Mouse (Mus musculus) CH12F3 (cell line): ENCODE results near the gene Dnah1.

Experiments
- in situ Hi-C: fragments of 300-500 bp; cut with MboI; formaldehyde crosslinking; loops from 2 replicates; pipeline ENCODE4 v1.14.3; 2020; ENCODE audit warnings: low sequenced_read_pairs

The Dnah1 gene

DNA sequence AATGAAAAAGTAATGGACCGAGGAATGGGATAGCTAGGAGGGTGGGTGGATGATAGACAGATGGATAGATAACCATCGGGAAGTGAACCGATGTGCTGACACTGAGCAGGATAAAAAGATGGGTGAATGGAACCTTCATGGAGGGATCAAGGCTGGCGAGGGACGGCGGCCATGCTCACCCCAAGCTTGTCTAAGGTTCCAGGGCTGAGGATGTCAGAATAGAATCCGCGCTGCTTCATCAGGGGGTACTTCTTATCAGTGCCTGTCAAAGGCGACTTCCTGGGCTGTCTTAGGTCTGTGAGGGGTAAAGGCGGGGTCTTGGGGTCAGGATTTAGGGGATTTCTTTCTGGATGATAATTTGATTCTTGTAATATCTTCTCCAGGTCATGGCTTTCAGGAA, 4.2 kb downstream of the Dnah1 start:
- in situ Hi-C loops = no loop called here

DNA sequence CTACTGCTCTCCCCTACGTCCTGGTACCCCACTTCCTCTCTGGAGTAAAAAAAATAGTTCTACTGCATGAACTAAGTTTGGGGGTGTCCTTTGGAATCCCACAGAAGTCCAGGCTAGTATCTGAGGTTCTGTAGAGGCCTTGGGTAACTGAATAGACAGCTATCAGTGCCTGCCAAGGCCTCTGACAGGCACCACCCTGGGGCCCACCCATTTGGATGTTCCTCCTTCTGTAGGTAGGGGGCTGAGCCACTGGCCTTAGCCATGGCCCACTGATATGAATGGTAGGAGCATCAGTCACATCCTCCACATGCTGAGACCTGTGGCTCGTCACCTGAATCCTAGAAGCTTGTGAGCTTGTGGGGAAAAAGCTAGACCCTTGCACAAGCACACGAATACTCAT, 5.9 kb downstream of the Dnah1 start:
- in situ Hi-C loops = no loop called here

DNA sequence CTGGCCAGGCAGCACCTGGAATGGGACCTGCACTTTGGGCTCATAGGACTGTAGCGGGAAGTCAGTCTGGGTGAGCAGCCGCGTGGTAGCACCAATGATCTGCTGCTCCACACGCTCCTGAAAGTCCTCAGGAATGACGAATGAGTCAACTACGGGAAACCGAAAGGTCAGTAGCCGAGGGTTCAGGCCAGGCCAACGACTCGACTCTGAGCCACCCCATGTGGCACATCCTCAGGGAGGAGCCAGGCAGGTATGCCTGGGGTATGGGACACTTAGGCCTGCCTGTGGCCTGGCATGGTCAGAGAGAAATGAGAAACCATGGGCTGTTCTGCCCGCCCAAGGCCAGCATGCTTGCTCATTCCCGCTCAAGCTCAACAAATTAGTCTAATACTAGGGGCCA, 7.1 kb downstream of the Dnah1 start:
- in situ Hi-C loops = no loop called here

DNA sequence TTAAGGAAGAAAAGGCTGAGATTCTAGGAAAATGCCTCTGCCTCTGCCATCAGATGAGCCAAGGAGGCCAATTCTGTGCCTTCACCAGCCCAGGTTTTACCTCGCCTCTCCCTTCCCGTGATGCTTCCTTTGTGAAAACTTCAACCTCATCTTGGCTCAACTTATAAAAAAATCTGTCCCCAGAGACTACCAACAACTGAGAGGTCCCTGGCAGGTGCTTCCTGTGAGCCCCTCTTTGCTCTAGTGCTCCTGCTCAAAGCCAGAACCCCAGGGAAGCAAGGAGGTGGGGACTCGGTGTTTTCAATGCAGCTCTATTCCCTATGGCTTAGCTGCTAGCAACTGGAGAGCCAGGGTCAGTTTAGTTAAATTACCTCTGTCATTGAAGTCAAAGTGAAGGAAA, 10.5 kb downstream of the Dnah1 start:
- in situ Hi-C loops = no loop called here

DNA sequence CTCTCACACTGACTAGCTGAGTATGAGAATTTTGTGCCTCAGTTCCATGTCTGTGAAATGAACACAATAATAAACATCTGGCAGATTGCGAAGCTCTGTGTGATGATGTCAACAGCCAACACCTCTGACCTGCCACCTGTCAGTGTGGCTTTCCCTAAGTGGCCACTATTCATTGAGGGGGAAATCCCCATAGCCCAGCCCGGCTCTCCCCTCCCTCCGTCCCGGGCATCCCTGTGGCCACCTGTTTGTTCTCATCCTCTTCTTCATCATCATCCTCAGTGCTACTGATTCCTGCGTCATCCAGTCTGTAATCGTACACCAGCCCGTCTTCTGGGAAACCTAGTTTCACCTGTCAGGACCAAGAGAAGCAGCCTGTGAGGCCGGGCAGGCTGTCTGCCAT, 38.0 kb downstream of the Dnah1 start:
- in situ Hi-C loops = no loop called here

DNA sequence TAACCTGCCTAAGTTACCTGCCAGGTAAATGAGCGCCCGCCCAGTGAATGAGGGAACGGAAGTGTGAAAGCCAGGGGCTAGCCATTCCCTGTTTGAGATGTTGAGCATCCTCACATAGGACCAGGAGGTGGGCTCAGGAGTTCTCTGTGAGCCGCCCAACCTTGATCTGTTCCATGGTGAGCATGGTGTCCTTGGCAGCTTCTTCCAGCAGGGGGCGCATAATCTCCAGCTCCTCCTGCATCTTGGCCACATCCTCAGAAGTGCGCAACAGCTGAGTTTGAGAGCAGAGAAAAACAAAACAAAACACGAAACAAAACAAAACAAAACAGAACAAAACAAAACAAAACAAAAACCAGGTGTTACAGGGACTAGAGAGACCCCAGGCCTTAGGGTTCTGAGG, 51.5 kb downstream of the Dnah1 start:
- in situ Hi-C loops = loop anchor here (5.0 kb wide), 1 partner anchor 55 kb away; no protein-coding TSS in a partner anchor

DNA sequence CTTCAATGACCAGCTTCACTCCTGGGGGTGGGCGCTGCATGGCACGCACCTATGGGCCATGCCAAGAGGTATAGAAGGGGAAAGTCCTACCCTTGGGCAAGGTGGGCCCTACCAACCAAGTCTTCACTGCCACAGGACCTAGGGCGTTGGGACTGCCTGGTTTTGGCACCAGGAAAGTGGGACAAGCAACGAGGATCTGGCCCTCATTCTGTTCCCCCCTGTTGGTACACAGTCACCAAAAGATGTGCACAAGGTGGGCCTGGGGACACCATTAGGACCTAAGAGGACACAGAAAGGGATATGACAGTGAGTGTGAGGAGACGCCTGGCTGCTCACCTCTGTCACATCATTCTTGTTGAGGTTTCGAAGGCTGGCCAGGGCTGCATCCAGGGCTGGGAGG, 52.6 kb downstream of the Dnah1 start:
- in situ Hi-C loops = loop anchor here (5.0 kb wide), 1 partner anchor 56 kb away; no protein-coding TSS in a partner anchor

DNA sequence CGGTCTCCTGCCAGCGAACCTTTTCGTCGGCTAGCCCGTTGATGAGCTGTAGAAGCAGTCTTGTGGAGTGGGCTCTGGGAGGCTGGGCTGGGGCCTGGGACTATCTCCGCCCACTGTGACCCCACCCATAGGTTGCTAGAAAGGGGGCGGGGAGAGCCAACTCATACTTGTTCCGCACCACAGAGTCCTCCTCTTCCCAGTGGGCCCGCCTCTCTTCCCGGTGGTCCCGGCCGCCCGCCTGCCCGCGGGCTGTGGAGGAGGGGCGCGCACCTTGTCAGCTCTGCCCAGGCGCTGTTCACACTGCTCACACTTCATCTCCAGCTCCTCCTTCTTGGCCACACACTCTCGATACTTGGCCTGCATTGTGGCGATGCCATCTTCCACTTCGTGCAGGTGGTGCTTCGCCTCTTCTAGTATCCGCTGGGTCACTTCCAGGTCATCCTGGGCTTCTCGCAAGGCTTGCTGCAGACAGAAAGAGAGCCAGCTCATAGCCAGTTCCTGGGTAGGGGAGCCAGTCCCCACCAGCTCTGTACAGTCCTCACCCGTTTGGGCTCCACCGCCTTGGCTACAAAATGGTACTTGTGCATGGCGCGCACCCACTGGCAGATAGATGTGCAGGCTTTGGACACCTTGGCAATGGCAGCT, 54.1 kb downstream of the Dnah1 start:
- in situ Hi-C loops = loop anchor here (5.0 kb wide), 1 partner anchor 58 kb away; no protein-coding TSS in a partner anchor

DNA sequence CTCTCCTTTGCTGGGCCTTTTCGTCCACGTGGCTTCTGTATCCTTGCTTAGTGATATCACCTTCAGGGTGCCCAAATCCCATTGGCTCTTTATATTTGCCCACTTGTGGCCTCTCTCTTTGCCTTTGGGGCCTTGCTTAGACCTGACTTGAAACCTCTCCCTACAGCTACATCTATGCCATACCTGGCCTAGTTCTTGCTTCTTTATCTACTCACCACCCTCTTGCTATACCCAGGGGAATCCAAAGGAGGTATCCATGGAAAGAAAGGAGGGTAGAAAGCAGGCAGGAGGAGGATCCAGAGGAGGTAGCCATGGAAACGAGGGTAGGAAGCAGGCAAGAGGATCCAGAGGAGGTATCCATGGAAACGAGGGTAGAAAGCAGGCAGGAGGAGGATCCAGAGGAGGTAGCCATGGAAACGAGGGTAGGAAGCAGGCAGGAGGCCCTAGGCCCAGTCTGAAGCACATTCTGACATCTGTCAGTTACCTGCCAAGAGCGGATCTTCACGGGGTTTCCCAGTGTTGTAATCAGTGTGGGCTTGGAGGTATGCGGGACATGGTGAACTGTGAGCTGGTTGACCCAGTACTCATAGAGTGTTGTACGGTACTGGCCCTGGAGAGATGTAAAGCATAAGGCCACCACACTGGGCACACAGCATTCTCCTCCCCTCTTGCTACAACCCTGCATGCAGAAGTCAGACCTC, 55.2 kb downstream of the Dnah1 start:
- in situ Hi-C loops = no loop called here

DNA sequence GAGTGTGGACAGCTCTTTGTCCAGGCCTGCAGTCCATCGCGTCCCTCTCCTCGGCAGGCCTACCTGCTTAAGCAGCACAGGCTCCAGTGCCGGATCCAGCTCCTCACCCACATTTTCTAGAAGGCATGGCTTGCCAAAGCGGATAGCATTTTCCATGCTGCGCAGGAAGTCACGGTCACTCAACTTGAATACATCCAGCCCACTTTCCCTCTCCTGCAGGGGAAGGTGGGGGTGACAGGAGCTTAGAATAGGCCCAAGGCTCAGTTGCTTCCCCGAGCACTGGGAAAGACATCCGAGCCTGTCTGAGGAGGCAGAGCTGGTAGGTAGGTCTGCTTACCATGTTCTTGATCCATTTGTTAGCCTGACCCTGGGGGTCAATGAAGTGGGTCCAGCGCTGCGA, 56.0 kb downstream of the Dnah1 start:
- in situ Hi-C loops = no loop called here

DNA sequence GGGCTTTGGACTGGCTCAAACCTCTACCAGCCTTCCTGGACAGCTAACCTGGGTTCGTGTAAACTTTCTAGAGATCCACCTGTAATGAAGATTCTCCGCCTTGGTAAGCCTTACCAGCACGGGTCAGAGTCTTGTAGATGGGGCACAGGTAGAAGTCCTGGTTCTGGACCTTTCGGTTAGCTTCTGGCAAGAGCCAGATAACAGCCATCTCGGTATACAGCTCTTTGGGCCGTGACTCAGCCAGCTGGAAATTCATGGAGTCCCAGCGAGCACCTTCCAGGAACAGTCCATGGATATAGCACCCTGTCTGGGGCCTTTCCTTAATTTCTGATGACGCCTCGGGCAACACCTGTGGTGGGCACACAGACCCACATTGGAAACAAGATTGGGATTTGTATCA, 62.8 kb downstream of the Dnah1 start:
- in situ Hi-C loops = no loop called here

DNA sequence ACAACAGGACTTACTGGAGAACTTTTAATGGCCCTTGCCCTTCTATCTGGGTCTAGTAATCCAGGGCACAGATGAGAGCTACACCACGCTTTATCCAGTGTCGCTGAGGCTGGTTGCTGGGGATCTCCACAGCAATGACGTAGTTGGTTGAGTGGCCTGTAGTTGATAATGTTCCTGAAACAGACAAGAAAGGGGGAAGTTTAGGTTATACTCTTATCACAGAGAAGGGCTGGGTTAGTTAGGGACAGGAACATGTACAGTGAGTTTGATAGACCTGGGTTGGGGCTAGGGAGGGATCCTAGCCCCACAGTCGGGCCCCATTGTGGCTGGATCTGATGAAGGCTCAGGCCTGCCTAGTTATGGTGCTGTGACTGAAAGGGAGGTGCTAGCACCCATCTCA, 63.3 kb downstream of the Dnah1 start:
- in situ Hi-C loops = no loop called here

DNA sequence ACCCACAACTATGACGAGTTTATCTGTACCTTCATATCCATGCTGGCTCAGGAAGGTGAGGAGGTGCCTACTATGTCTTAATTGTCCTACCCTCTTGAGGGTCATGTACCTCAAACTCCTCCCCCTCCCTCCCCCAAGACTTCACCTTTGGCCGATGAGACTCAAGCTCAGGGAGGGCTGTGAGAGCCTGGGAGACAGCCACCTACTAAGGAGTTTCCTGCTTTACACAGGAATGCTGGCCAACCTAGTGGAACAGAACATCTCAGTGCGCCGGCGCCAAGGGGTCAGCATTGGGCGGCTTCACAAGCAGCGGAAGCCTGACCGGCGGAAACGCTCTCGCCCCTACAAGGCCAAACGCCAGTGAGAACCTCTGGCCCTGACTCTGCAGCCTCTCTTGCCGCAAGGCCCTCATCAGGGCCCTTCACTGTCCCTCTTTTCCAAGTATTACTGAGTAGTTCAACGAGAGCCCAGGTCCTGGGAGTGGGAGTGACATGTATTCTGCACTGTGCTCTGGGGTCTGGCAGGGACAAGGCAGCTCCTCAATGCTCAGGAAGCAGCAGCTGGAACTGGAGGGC, 65.1 kb downstream of the Dnah1 start:
- in situ Hi-C loops = no loop called here

DNA sequence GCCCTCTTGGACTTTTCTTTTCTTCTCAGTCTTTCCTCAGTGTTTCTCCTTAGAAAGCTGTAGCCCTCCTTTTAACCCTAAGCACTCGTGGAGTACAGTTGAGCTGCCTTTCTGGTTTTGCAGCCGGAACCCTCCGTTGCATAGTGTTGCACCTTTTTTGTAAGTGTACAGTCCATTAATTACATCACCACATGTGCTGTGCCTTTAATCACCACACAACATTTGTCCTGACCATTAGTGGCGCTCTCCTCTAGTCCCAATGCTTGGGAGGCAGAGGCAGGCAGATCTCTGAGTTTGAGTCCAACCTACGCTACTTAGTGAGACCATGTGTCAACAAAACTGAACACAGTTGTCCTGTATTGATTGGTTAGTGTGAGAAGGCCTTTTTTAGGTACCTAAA, 71.6 kb downstream of the Dnah1 start:
- in situ Hi-C loops = no loop called here

DNA sequence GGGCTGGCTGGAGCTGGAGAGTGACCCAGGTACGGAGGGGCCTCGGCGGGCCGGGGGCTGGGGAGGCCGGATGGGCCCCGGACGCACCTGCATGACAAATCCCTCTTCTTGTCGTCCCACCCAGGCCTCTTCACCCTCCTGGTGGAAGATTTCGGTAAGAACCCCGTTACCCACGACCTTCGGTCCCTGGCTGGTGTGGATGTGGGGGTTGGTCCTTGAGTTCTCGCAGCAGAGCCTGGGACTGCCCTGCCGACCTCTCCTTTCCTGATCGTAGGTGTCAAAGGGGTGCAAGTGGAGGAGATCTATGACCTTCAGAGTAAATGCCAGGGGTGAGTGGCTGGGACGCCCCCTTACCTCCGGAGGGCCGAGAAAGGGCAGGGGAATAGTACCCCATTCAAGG, 72.1 kb downstream of the Dnah1 start:
- in situ Hi-C loops = no loop called here

DNA sequence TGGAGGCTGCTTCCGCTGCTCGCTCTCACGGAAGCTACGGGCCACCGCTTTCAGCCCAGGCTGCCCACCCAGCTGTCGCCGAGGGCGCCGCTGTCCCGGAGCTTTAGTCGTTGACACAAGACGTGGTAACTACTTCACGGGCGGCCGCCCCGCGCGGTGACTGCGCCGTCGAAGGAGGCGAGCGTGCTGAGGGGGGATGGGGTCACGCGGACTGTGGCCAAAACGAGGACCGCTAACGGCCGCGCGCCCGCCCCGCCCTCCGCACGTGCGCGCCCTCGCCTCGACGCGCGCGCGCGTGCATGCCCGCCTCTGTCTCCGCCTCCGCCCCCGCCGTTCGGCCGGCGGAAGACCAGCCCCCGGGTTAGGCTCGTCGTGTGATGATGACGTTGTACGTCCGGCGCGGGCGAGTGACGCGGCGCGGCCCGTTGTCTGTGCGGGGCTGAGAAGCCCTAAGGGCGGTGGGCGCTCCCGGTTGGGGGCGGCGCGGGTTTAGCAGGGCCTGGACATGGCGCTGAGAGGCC, 72.6 kb downstream of the Dnah1 start, which contains the start of the genes Phf7 and Bap1:
Gene Phf7, minus strand, starts transcription at position 234 of the 521 bp plus-strand sequence.
Gene Bap1, plus strand, starts transcription at position 367 of the 521 bp plus-strand sequence.
- in situ Hi-C loops = no loop called here

DNA sequence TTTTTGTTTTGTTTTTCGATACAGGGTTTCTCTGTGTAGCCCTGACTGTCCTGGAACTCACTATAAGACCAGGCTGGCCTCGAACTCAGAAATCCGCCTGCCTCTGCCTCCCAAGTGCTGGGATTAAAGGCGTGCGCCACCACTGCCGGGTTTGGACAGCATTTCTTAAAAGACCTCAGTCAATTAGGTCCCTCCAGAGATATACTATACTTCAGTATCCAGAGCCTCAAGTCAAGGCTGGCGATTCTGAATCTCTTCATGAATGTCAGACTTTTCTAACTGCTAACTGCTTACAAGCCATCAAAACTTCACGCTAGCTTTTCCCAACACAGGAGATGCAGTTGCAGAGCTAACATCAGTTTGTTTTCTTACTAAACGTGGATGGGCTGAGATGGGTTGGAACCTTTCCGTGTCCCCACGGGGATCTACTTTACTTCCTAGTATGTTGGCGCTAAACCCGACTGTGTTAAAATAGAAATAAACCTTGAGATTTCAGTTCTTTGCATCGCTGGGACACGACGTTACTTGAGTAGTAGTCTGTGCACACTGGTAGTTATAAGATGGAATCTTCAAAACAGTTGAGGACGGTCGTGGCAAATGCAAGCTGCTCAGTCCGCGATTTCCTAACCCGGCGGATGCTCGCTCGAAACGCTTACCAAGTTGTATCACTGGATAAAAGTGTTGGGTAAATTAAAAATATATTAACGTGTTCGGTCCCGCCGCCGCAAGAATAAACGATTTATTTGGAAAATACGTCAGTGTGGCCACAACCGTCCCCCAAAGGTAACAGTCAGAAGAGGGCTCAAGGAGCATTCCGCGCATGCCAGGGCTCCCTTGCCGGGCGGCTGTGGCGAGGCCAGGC, 73.2 kb downstream of the Dnah1 start:
- in situ Hi-C loops = no loop called here

DNA sequence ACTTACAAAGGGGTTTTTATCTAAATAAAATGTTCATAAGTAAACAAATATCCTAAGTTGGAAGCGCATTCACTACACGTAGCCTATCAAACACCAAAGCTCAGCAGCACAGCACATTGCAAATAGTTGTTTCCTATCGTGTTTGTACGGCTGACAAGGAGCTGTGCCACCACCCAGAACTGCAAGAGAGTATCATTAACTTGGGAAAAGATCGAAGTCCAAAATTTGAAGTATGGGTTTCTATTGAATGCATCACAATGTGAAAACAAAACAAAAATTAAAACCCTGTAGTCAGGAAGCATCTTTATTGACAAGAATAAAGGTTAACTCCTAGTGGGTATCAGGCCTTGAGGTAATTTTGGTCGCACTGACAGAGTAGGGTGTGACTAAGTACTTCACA, 75.3 kb downstream of the Dnah1 start:
- in situ Hi-C loops = no loop called here

DNA sequence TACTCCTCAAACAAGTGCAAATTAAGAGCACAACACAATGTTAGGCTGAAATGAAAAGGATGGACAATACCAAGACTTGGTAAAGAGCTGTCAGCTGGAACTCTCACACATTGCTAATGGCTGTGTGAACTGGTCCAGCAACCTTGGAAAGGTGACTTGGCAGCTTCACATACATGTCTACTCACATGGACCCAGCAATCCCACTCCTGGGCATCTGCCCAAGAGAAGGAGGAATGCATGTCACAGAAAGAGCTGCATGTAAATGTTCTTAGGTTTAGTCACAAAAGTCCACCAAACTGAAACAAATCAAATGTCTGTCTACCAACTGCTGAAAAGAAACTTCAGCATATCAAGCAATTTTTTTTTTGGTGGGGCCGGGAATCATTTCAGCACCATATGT, 77.8 kb downstream of the Dnah1 start:
- in situ Hi-C loops = no loop called here

DNA sequence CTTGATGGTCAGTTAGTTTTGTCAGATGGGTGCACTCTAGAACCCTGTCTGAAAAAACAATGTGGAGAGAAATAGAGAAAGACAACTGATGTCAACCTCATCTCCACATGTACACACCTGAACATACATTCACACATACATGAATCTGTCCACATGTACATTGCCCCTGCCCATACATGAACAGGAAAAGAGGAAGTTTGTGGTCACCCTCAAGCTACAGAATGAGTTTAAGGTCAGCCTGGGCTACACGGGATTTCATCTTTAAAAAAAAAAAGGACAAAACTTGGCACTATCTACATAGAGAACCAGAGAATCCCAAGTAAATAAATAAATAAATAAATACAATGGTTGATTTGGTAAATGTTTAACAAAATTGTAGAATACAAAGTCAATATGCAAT, 78.9 kb downstream of the Dnah1 start:
- in situ Hi-C loops = no loop called here

DNA sequence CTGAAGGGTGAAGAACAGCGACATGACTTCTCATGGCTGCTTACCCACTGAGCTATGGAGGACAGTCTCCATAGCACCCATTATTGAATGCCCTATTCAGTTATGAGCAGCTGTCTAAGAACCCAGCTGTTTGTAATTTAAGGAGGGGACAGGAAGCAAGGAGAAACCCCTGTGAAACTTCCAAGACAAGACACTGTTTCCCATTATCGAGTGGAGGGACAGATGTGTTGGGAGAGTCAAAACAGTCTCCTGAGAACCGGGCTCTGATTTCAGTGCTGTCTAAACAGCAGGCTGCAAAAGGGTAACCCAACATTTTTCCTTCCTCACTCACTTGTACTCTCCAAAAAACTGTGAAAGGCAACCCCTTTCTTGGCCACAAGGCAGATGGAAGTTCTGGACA, 83.2 kb downstream of the Dnah1 start:
- in situ Hi-C loops = no loop called here
